Mouse (Mus musculus): ENCODE measurements around the gene 4833423E24Rik. TPM values are rescaled to one million over a fixed set of nuclear protein-coding genes. Genes with fewer than 3 reads are reported as not detected.

4833423E24Rik gene
- polyA plus RNA-seq, 1 experiment from 2014 or later, result 0.34 TPM

DNA sequence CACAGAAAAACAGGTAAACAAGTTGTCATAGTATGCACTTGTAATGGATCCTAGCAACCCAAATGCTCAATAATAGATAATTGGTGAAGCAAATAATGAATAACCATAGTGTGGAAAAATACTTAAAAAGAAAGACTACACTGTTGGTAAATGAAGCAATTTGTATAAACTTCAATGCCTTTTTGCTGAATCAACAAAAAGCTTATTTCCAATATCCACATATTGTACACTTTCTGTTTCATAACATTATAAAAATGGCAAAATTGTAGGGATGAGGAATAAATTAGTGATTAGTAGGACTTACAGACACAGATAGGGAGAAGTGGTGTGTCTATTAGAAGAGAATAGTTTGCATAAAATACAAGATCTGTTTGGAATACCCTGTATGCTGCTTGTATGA is 76.3 kb downstream of the 4833423E24Rik start:
- H3K36me3 ChIP-seq, result no peaks in the 10 kb centered on the region
- H3K9ac ChIP-seq, result no peak overlapping the region
- no peaks in the 10 kb centered on the region for H3K4me1 ChIP-seq
- no peak for ATAC-seq (ENCODE audit: low FRiP score, low read depth)
- no peak overlapping the region for H3K4me3 ChIP-seq
- H3K27me3 ChIP-seq, result no peaks in the 10 kb centered on the region
- H3K27ac ChIP-seq, result no peak overlapping the region
- H3K4me2 ChIP-seq (replicated peaks), result no peak overlapping the region
- no peaks in the 10 kb centered on the region for H3K9me3 ChIP-seq

DNA sequence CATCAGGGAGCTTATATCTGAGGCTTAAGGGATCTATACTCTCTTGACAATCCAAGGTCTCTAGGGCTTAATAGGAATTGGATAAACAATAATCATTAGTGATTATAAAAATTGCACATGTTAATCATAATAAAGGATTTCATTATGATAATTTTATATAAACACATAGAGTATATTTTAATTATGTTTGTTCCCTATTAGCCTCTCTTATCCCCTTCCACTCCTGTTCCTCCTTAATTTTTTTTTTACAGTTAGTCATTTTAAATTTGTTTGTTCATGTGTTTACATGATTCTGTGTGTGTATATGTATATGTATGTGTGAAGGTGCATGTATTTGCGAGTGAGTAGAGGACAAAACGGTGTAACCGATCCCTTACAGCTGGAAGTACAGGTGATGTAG is 82.5 kb downstream of the 4833423E24Rik start, which contains the start of gene Olfr994:
TSS of gene Olfr994 (minus strand) at position 101 of the 400 bp plus-strand sequence.
- H3K4me2 ChIP-seq (replicated peaks), result no peak within 1 kb of the TSS
- no peak within 1 kb of the TSS for H3K9ac ChIP-seq
- ATAC-seq (ENCODE audit: low FRiP score, low read depth), result no peak
- H3K9me3 ChIP-seq, result no peaks in the 10 kb centered on the region
- H3K4me1 ChIP-seq, result no peaks in the 10 kb centered on the region
- H3K27me3 ChIP-seq, result no peaks in the 10 kb centered on the region
- no peaks in the 10 kb centered on the region for H3K36me3 ChIP-seq
- 94% methylated on average over 3 of the region's 3 CpGs for WGBS
- H3K27ac ChIP-seq, result no peak within 1 kb of the TSS
- H3K4me3 ChIP-seq, result no peak within 1 kb of the TSS

Other genes with a start within 250 kb of the 4833423E24Rik start
- gene Olfr987, start 179.7 kb downstream of the 4833423E24Rik start, polyA plus RNA-seq (2015; fragmentation: Nextera tagmentation; extraction: Ambion mirVana), result not detected in 2 replicates
- not detected in 2 replicates for gene Olfr988, start 155.8 kb downstream of the 4833423E24Rik start, polyA plus RNA-seq (2015; fragmentation: Nextera tagmentation; extraction: Ambion mirVana)
- gene Olfr992, start 109.6 kb downstream of the 4833423E24Rik start, polyA plus RNA-seq (2015; fragmentation: Nextera tagmentation; extraction: Ambion mirVana), result not detected in 2 replicates
- not detected in 2 replicates for gene Olfr993, start 104.1 kb downstream of the 4833423E24Rik start, polyA plus RNA-seq (2015; fragmentation: Nextera tagmentation; extraction: Ambion mirVana)
- not detected in 2 replicates for gene Olfr994, start 82.6 kb downstream of the 4833423E24Rik start, polyA plus RNA-seq (2015; fragmentation: Nextera tagmentation; extraction: Ambion mirVana)
- gene Olfr995, start 75.4 kb downstream of the 4833423E24Rik start, polyA plus RNA-seq (2015; fragmentation: Nextera tagmentation; extraction: Ambion mirVana), result not detected in 2 replicates
- gene Olfr996, start 60.2 kb upstream of the 4833423E24Rik start, polyA plus RNA-seq (2015; fragmentation: Nextera tagmentation; extraction: Ambion mirVana), result not detected in 2 replicates
- not detected in 2 replicates for gene Olfr998, start 69.9 kb upstream of the 4833423E24Rik start, polyA plus RNA-seq (2015; fragmentation: Nextera tagmentation; extraction: Ambion mirVana)
- not detected in 2 replicates for gene Olfr1000, start 92.9 kb upstream of the 4833423E24Rik start, polyA plus RNA-seq (2015; fragmentation: Nextera tagmentation; extraction: Ambion mirVana)
- not detected in 2 replicates for gene Olfr1002, start 131.7 kb upstream of the 4833423E24Rik start, polyA plus RNA-seq (2015; fragmentation: Nextera tagmentation; extraction: Ambion mirVana)
- gene Olfr154, start 145.4 kb upstream of the 4833423E24Rik start, polyA plus RNA-seq (2015; fragmentation: Nextera tagmentation; extraction: Ambion mirVana), result not detected in 2 replicates
- not detected in 2 replicates for gene Olfr1006, start 159.7 kb upstream of the 4833423E24Rik start, polyA plus RNA-seq (2015; fragmentation: Nextera tagmentation; extraction: Ambion mirVana)
- gene Olfr1008, start 170.4 kb upstream of the 4833423E24Rik start, polyA plus RNA-seq (2015; fragmentation: Nextera tagmentation; extraction: Ambion mirVana), result not detected in 2 replicates
- not detected in 2 replicates for gene Olfr1009, start 196.4 kb upstream of the 4833423E24Rik start, polyA plus RNA-seq (2015; fragmentation: Nextera tagmentation; extraction: Ambion mirVana)
- gene Olfr1012, start 243.7 kb upstream of the 4833423E24Rik start, polyA plus RNA-seq (2015; fragmentation: Nextera tagmentation; extraction: Ambion mirVana), result not detected in 2 replicates
- gene Olfr1013, start 248.1 kb upstream of the 4833423E24Rik start, polyA plus RNA-seq (2015; fragmentation: Nextera tagmentation; extraction: Ambion mirVana), result not detected in 2 replicates

Measured in limb, embryonic 13.5 days (tissue).